Mouse (Mus musculus) erythroblast, adult 5-6 weeks (primary cell): Measurements from ENCODE around the gene Ascl5. TPM values are rescaled to one million over a fixed set of nuclear protein-coding genes. Genes with fewer than 3 reads are reported as not detected.

Experiments
- ATAC-seq: replicated peaks from 2 replicates; pipeline ENCODE4 v1.8.0; 2016; ENCODE audit warnings: moderate number of reproducible peaks, mild to moderate bottlenecking, moderate TSS enrichment, inconsistent platforms; ENCODE audit not compliant: poor library complexity, low FRiP score, severe bottlenecking
- total RNA-seq, 2 experiments: library from RNA; stranded (forward) in 1 of 2; stranded (reverse) in 1 of 2; fragments of 150-400 nt in 1 of 2; fragments of 200-764, 138-1000 nt in 1 of 2; gene quantifications; 2 replicates each; pipeline versions ENCODE4 v1.2.3 to v1.2.4; 2015 to 2017; ENCODE audit warnings: low replicate concordance in 2 of 2

Ascl5 gene
- total RNA-seq, 2 experiments from 2014 or later: not detected

- ATAC-seq: 0 out of 2 replicates have a peak, but pooled peaks have one; percentile 45
Measured at GRCm38 (mm10) chr1:136047432-136047831, 3.2 kb upstream of the Ascl5 start.

DNA sequence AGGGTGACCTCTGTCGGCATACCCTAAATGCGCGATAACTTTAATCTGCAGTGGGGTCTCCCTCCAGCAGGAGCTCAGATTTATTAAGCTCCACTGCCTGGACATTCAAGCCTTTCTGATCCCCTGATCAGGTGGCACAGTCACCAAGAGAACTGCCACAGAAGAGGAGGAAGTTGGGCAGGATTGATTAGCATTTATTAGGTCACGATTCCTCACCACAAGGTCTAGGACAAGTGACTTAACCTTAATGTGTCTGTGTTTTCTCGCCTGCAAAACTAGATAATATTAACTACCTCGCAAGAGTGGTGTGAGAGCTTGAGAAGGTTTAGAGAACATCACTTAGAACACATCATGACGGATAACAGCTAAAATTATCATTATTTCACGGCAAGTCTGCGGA, 2.7 kb upstream of the Ascl5 start:
- ATAC-seq: no peak

GRCm38 (mm10) chr1:136051013-136051315, 360 bp downstream of the Ascl5 start:
- ATAC-seq: no peak

DNA sequence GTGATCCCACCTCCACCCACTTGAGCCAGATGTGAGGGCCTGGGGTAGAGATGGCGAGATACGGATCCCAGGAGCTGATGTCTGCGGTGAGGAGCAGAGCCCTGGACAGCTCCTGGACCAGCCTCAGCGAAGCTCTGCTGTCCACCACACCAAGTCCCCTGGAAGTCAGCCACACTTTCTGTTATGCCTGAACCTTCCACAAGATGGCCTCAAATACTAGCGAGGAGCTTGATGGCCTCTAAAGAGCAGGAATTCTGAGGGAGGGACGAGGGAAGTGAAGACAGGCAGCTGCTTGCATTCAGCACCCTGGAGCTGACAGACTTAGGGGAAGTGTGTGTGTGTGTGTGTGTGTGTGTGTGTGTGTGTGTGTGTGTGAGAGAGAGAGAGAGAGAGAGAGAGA, 861 bp downstream of the Ascl5 start:
- ATAC-seq: no peak

DNA sequence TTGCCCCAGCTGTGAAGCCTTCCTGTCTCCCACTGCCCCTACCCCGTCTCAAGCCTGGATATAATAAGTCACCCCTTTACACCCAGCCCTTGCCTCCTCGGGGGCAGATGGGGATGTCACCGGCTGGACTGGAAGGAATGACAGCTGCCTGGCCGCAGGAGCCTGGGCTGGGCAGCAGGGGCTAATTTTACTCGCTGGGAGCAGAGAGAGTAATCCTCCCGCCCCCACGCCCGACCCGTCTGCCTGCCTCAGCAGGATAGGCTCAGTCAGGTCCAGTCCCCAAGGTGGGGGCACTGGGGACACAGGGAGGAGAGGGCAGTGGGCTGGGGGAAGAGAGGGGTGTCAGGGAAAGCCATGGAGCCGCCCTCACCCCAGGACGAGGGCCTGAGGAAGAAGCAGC, 1.9 kb downstream of the Ascl5 start, which contains the start of gene Cacna1s:
Gene Cacna1s (plus strand): TSS at position 204 of the 400 bp plus-strand sequence.
- ATAC-seq: no peak

GRCm38 (mm10) chr1:136055771-136056170, 5.2 kb downstream of the Ascl5 start:
- no peak for ATAC-seq

DNA sequence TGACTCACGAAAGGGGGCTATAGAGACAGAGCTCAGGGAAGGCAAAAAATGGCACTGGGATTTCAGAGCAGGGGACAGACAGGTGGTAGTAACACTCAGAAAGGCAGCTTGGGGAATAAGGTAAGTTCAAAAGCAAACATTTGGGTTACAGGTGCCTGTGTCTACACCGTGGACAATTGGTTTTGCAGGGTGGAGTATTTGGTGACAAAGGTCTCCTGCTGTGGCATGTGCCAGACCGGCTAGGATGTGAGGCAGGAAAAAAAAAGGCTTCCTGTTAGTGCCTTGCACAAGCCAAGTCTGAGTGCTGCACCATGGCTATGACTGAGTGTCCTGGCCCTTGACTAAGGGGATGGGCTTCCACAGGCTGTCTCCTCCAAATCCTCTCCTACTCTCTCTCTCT, 8.0 kb downstream of the Ascl5 start:
- no peak for ATAC-seq

GRCm38 (mm10) chr1:136061041-136061789, 10.6 kb downstream of the Ascl5 start:
- no peak for ATAC-seq

GRCm38 (mm10) chr1:136061790-136062141, 11.2 kb downstream of the Ascl5 start:
- no peak for ATAC-seq

DNA sequence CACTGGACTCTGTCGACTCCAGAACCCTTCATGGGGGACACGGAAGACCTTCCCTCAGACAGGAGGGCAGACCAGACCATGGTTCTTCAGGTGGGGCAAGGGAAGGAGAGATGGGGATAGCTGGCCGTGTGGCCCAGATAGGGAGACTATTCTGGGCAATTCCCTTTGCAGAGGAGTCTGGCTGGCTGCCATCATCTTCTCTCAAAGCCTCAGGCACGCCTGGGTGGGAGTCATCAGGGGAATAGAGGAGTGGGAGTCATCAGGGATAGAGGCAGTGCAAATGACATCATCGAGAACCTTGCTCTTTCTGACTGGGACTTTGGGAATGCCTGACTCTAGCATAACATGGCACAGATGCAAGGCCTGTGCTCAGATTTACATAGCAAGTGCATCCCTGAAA, 13.4 kb downstream of the Ascl5 start:
- ATAC-seq: no peak

DNA sequence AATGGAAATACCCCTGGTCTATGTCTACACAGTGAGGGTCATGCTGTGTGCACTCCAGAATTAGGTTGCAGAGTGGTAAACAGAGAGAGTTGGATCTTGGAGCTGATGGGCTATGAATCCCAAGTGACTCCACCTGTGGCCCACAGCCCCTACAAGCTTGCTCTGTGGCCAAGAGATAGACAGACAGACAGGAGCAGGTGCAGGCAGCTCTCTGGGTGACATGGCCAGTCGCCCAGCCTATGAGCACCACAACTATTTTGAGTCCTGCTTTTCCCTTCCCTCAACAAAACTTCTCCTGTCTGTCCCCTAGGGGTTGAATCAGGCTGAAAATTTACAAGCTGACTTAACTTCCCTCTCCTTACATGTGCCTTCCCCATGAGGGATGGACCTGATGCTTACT, 16.0 kb downstream of the Ascl5 start:
- ATAC-seq: no peak

- ATAC-seq: no peak
Measured at GRCm38 (mm10) chr1:136067579-136067978, 17.0 kb downstream of the Ascl5 start.

DNA sequence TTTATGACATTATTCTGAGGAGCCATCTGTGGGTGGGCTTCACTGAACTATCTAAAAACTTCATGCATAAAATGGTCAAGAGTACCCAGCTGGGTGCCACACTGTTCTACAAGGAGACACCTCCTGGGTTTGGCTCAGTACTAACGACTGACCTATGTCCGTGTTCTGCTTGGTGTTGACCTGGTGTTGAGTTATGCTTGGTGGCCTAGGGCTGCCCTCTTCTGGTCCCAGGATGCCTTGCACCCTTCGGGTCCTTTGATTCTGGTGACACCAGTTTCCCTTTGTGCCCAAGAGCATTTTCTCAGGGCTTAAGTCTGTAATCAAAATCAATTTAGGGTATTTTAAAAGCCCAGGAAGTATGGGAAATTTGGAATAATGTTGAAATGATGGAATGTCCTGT, 25.5 kb downstream of the Ascl5 start:
- ATAC-seq: peak; percentile 65

DNA sequence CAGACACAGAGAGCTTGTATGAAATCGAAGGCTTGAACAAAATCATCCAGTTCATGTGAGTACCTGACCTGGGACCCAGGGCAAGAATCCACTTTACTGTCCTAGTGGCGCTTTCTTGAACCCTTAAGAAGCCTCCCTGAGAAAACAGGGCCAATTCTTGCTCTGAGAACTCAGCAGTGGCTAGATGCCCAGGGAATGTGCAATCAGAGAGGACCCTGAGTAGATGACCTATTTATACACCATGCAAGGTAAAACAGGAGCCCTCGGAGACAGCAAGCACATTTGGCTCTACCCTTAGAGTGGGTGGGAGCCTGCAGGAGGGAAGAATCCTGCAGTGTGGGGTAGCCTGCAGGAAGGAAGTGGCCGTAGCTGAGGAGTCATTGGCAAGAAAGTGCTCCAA, 27.1 kb downstream of the Ascl5 start:
- ATAC-seq: no peak

GRCm38 (mm10) chr1:136081161-136081560, 30.6 kb downstream of the Ascl5 start:
- ATAC-seq: no peak

DNA sequence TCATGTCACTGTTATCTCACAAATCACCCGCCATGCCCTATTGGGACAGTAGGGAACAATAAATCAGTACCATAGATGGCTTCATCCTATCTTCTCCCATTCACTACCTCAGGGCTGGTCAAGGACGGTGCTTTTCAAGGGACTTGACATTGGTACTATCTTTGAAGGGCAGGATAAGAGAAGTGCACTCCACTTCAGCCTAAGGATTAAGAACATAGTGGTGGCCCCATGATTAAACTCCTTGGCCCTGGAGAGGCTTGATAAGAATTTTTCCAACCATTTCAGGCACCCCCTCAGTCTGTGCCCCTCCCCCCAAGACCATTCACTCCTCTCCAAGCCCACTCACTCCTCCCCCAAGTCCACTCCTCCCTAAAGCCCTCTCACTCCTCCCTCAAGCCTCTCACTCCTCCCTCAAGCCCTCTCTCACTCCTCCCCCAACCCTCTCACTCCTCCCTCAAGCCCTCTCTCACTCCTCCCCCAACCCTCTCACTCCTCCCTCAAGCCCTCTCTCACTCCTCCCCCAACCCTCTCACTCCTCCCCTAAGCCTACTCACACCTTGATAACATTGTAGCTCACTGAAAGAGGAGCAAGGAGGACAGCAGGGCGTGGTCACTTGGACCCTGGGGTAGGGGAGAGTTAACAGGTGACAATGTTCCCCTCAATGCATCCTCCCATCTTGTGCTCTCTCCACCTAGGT, 35.5 kb downstream of the Ascl5 start:
- no peak for ATAC-seq

DNA sequence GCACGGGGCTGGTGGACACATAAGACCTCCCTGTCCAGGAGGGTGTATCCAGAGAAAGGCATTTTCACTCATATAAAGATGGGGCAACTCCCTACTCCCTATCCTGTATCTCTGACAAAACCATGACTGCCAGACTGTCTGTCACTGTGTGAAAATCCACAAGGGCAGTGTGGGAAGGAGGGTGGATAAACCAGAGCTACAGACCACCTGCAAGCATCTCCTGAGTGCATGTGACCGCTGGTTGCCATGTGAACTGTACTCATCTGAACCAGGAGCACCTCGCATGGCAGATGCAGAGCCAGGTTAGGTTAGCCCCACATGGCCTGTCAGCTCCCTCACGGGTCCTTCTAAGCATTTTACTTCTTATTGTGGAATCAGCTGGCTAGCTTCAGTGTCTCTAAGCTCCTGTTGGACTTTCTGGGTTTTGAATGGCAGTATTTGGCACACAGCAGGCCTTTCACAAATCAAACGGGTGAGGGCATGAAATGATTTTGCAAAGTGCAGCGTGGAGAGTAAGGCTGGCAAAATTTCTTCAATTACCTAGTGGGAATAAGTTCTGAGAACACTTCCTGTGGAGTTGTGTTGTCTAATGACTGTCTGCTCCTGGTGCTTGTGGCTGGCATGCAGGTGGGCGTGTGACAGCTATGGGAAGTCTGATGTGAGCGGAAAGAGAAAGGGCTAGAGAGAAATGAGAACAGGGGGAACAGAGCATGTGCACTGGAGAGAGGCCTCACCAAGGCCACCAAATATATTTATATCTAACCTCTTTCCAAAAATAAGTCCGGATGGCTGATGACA, 39.0 kb downstream of the Ascl5 start:
- ATAC-seq: no peak

DNA sequence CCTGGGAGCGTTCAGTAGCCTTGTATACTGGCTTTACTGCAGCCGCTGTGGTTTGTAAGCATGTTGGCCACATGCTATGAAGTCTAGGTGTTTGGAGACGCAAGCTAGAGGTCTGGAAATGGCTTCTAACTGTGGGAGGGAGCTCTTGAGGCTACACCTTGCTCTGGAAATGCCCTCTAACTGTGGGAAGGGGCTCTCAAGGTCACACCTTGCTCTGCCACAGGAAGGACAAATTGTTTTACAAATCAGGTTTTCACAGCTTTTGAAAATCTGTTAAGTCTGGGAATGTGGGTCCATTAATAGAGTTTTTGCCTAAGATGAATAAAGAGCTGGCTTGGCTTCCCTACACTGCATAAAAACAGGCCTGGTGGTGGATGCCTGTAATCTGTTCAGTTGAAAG, 43.1 kb downstream of the Ascl5 start:
- no peak for ATAC-seq

DNA sequence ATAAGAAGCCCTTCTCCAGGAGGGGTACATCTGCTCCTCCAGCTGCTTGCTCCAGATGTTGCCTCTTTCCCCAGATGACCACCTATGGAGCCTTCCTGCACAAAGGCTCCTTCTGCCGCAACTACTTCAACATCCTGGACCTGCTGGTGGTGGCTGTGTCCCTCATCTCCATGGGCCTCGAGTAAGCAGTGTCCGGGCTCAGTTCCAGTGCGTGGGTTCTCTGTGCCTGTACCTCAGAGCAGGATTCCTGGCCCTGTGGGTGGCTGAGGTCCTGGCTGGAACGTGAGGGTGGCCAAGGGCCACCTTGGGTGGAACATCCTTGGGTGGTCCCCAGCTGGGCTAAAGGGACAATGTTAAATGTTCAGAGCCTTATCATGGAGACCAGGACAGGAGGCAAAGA, 44.2 kb downstream of the Ascl5 start:
- no peak for ATAC-seq
